Mouse (Mus musculus): ENCODE data around the gene Rps5. TPM values are rescaled to one million over a fixed set of nuclear protein-coding genes. Genes with fewer than 3 reads are reported as not detected.
A peak's percentile ranks its signal among the peaks of the same experiment; 100 is the strongest.
"Not testable (repeated sequence)": the region's sequence is repeated elsewhere in the genome, so short reads cannot be mapped to it uniquely, and the experiment has no call there.

Rps5 gene
- total RNA-seq, 4 experiments from 2014 or later, result 901 to 965 (median 918) TPM

DNA sequence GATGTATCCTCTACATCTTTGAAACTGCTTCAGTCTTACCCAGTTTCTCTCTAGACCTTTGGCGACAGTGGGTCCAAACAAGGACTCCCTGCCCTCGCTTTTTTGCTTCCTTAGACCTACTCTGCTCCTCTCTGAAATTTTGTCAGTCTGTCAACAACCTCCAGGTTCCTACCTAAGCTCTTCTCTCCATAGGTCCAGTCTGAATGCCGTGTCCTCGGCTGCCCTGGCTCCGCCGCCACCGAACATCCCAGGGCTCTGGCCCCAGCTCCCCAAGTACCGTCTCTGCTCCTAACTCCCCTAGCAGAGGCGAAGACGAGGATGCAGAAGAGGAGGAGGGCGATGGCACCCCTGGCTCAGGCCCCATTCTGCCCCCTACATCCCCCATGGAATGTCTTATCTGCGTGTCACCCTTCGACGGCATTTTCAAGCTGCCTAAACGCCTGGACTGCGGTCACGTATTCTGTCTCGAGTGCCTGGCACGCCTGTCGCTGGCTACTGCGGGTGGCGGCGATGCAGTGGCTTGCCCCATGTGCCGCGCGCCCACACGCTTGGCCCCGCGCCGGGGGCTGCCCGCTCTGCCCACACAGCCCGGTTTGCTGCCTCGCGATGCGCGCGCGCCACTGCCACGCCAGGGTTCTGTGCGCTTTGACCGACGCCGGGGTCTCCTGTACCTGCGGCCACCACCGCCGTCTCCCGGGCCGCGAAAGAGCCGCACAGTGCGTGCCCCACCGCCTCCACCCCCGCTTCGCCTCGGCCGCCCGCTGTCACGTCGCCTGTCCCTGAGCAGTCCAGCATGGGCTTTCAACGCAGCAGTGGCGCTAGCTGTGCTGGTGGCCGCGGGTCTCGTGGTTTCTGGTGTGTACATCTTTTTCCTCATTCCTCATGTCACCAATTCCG, 5.9 kb downstream of the Rps5 start:
- no peak for DNase-seq

DNA sequence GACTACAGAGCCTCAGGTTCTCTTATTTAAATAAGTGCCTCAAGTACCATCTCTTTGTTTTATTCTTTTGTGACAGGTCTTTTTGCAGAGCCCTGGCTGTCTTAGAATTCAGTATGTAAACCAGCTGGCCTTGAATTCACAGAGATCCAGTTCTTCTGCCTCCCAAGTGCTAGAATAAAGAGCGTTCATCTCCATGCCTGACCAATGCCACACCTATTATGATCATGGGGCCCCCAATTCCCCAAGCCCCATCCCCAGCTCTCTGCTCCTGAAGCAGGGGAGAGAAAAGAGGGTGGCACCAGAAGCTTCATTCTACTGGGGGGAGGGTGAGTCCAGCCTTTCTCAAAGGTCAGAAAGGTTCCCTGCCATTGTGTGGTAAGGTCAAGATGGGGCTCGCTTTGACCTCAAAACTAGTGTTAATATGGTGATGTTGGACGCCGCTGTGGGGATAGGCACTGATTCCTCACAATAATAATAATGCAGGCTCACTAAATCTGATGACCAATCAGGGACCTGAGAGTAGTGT, 11.6 kb downstream of the Rps5 start:
- no peak for DNase-seq

- no peak for DNase-seq
Observed at GRCm38 (mm10) chr7:12934808-12935207, 12.7 kb downstream of the Rps5 start.

GRCm38 (mm10) chr7:12937254-12937803, 15.2 kb downstream of the Rps5 start:
- DNase-seq, result not testable (repeated sequence)

DNA sequence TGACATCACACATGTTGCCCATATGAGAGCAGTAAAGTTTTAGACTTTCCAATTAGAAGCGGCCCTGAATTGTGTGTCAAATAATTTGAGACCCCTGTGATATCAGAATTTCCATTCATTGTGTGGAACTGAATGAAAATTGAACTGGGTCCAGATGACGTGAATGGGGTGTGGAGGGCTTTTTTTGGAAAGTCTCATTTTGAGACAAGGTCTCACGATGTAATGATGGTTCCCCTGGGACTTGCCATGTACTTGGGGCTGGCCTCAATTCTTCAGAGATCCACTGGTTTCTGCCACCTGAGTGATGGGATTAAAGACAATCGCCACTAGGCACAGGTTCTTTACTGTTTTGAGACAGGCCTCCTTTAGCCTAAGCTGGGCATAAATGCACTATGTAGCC, 18.5 kb downstream of the Rps5 start:
- no peak for DNase-seq

DNA sequence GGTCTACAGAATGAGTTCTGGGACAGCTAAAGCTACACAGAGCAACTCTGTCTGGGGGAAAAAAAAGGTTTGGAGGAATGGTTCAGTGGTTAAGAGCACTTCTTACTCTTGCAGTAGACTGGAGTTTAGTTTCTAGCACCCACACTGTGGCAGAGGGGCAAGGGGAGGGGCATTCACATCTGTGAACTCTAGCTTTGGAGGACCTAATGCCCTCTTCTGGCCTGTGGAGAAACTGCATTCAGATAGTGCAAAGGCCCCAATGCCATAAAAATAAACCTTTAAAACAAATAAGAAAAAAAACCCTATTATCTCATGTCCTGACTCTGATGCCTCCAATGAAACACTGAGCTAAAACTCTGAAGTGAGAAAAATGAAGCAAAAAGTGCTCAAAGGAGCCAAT, 21.4 kb downstream of the Rps5 start:
- no peak for DNase-seq

DNA sequence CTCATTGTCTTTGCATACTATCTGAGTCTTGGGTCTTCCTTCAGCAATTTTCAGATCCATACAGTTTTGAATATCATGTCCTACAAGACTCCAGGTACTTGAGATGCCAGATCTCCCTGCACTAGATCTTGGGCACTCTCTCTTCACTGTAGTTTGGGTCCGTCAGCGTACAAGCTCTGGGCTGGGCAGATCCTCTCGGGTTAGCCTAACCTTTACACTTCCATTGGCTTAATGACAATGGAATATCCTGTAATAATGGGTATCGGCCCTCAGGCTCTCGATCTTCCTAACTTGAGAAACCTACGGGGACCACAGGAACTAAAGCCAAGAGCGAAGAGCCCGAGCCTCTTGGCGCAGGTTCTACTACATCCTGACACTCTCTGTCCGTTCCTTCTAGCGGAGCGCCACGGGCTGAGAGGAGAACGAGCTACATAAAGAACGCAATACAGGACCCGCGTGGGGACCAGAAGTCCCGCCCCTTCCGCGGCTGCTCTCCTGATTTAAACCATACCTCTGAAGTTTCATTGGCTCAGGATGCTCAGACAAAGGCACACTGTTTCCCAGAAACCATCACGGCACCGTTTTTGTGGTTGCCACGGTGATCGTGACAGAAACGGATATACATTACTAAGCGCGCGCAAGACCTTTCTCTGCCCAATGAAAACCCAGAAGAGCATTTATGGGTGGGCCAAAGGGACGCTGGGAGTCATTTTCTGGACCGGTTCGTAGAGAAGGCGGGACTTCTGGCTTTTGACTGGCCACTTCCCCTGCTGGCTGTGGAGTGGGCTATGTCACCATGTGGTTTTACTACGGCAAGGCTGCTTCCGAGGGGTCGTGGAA, 27.2 kb downstream of the Rps5 start:
- peak; percentile 97 for DNase-seq

DNA sequence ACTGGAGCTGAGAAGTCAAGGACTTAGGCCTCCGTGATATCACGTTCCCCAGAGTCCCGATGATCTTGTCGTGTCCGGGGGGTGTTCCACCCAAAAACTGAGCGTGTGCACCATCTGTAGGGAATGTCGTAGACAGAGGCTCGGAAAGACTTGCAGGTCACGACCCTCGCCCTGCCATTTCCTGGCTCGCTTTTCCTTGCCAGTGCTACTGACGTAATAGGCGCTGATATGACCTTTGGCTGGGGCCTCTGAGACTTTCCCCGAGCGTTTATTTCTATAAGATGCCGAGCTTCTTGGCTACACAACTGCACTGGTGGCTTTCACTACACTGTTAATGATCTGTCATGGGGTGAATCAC, 27.8 kb downstream of the Rps5 start:
- DNase-seq, result no peak

GRCm38 (mm10) chr7:12954896-12955295, 32.8 kb downstream of the Rps5 start:
- DNase-seq, result no peak

DNA sequence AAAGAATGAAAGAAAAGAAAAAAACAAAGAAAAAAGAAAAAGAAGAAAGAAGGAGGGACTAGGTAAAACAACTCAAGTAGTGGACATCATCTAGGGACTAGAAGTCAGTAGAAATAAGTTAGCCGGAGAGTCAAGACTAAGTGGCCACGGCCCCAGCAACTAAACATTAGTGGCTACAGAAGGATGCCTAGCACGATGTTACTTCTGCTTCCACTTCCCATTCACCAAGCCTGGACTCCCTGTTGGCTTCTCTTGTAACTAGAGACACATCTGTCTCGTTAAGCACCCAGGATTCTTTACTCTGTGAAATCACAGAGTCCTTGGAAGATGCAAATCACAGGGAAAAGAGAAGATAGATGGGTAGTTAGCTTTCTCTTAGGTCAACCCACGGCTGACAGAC, 35.4 kb downstream of the Rps5 start:
- DNase-seq, result no peak

DNA sequence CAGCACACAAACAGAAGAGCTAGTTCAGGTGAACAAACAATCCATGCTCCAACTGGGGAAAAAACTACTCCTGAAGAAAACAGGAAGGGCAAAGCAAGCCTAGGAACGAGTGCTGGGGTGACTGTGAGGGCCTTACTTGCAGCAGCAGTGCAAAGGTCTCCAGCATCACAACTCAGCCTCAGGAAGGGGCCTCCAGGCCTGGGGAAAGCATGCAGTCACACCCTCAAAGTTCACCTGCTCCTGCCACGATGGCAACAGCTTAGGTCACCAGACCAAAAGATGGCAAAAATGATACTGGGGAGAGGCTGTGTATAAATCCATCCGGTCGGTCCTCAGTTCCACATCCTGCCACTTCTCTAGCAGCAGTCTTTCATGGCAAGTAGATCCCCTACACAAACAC, 36.9 kb downstream of the Rps5 start:
- no peak for DNase-seq

DNA sequence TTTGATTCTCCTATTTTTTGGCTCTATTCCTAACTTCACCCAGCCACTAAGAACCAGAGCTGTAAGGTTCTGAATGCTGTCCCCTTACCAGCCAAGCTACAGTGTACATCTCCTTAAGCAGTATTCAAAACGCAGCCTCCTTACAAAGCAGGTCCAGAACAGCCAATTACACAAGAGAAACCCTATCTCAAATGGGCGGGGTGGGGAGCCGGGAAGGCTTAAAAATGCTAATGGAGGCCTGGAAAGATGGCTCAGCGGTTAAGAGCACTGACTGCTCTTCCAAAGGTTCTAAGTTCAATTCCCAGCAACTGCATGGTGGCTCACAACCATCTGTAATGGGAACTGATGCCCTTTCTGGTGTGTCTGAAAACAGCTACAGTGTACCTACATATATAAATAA, 37.6 kb downstream of the Rps5 start:
- DNase-seq, result no peak

GRCm38 (mm10) chr7:12961511-12962141, 39.5 kb downstream of the Rps5 start:
- peak; percentile 33 for DNase-seq

- DNase-seq, result peak; percentile 93
Observed at GRCm38 (mm10) chr7:12965678-12966091, 43.6 kb downstream of the Rps5 start, which contains the start of gene Zfp324. TSS of gene Zfp324 (plus strand) at chr7:12965838.

DNA sequence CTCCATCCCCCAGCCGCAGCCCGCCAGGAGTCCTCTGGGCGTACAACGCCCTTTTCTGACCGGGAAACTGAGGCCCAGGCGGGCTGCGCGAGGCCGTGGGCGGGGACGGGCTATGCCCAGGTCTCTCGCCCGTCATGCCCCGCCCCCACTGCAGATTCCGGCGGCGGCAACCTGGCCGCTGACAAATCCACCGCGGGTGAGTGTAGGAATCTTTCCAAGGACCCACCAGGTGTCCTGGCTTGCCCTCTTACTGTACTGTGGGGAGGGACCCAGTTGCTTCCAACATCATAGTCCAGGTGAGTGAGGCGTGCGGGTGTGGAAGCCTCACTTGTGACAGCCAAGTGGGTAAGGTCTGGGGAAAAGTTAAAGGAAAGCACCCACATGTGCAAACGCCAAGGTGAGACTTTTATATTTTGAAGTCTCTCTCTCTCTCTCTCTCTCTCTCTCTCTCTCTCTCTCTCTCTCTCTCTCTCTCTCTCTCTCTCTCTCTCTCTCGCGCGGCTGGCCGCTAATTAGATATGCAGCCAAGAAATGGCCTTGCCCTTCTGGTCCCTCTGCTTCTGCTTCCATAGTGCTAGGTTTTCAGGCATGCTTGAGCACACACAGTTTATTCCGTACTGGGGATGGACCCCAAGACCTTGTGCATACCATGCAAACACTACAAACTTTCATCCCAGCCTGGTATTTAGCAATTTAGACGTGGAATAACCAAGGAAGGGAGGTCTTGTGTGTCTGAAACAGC, 44.2 kb downstream of the Rps5 start:
- DNase-seq, result peak; percentile 42

- no peak for DNase-seq
Observed at GRCm38 (mm10) chr7:12970906-12971305, 48.8 kb downstream of the Rps5 start.

Other genes starting within 250 kb of the Rps5 start
- gene Vmn2r55, start 237.3 kb upstream of the Rps5 start, total RNA-seq (2022), result under 1 TPM in 1 of 4 experiments, not detected in 3; 0.34 TPM
- gene Vmn2r56, start 187.3 kb upstream of the Rps5 start, total RNA-seq (2022), result under 1 TPM in 1 of 4 experiments, not detected in 3; 0.06 TPM
- 1 to 10 TPM; 6.0 to 7.8 (median 7.3) TPM for gene Zscan18, start 118.7 kb upstream of the Rps5 start, total RNA-seq (2022)
- gene Zfp329, start 103.4 kb upstream of the Rps5 start, total RNA-seq (2022), result 10 to 100 TPM; 10.8 to 15.6 (median 13.4) TPM
- 10 to 100 TPM; 23.0 to 30.1 (median 25.8) TPM for gene Zfp110, start 87.5 kb upstream of the Rps5 start, total RNA-seq (2022)
- gene Zfp128, start 41.1 kb upstream of the Rps5 start, total RNA-seq (2022), result 1 to 10 TPM; 3.5 to 6.3 (median 4.1) TPM
- 10 to 100 TPM; 12.0 to 19.1 (median 16.4) TPM for gene Zscan22, start 24.5 kb upstream of the Rps5 start, total RNA-seq (2022)
- under 1 TPM; 0.20 to 0.38 (median 0.34) TPM for gene Rnf225, start 5.1 kb downstream of the Rps5 start, total RNA-seq (2022)
- gene Zfp324, start 43.5 kb downstream of the Rps5 start, total RNA-seq (2022), result 10 to 100 TPM; 11.9 to 15.8 (median 13.8) TPM
- gene Zfp446, start 55.6 kb downstream of the Rps5 start, total RNA-seq (2022), result 10 to 100 TPM in 2 of 4 experiments, 1 to 10 TPM in 2; 6.9 to 12.6 (median 10.1) TPM
- under 1 TPM in 2 of 4 experiments, not detected in 2; 0.18 to 0.32 TPM for gene Slc27a5, start 75.9 kb downstream of the Rps5 start, total RNA-seq (2022)
- gene Trim28, start 76.8 kb downstream of the Rps5 start, total RNA-seq (2022), result 100 to 1,000 TPM; 223 to 300 (median 260) TPM
- gene Zbtb45, start 87.7 kb downstream of the Rps5 start, total RNA-seq (2022), result 10 to 100 TPM; 15.2 to 19.9 (median 17.5) TPM
- 100 to 1,000 TPM; 235 to 249 (median 240) TPM for gene Chmp2a, start 112.5 kb downstream of the Rps5 start, total RNA-seq (2022)
- 100 to 1,000 TPM; 168 to 169 (median 168) TPM for gene Ube2m, start 116.0 kb downstream of the Rps5 start, total RNA-seq (2022)
- gene Mzf1, start 132.5 kb downstream of the Rps5 start, total RNA-seq (2022), result 1 to 10 TPM; 3.2 to 7.5 (median 5.9) TPM
- not detected for gene Vmn1r85, start 172.9 kb downstream of the Rps5 start, total RNA-seq (2022)
- gene Vmn1r86, start 197.6 kb downstream of the Rps5 start, total RNA-seq (2022), result not detected
- not detected for gene Vmn1r87, start 217.9 kb downstream of the Rps5 start, total RNA-seq (2022)
- under 1 TPM; 0.05 to 0.17 (median 0.10) TPM for gene Vmn1r88, start 237.3 kb downstream of the Rps5 start, total RNA-seq (2022)

Measured in adrenal gland, adult 8-10 months (tissue).